Mouse (Mus musculus) left cerebral cortex, adult 18-20 months (tissue): ENCODE results near the gene Vav2. TPM values are rescaled to one million over a fixed set of nuclear protein-coding genes. Genes with fewer than 3 reads are reported as not detected.

ENCODE experiments used
- DNase-seq, 2 experiments: peaks; one replicate each; pipeline ENCODE4 v3.0.0; 2021 to 2022; ENCODE audit warnings: low spot score in 2 of 2, mixed read lengths in 1 of 2
- long read RNA-seq, 2 experiments: library from polyadenylated mRNA; stranded (forward); transcript quantifications; one replicate each; pipeline ENCODE4 v2.0.0; 2021
- total RNA-seq, 2 experiments: library from RNA; stranded (reverse); gene quantifications; 2 replicates each; pipeline ENCODE4 v1.2.3; 2021

Gene Vav2
- 1 to 10 TPM; 7.9 to 9.8 TPM for total RNA-seq
- long read RNA-seq, experiment 1, partial matches to known transcripts, result 1 of 2 reads
- long read RNA-seq, experiment 1, other reads (novel, unspliced or antisense), result 1 of 2 reads
- long read RNA-seq, experiment 2, partial matches to known transcripts, result 0 of 2 reads
- long read RNA-seq, experiment 2, other reads (novel, unspliced or antisense), result 2 of 2 reads

- DNase-seq, result peak; percentile 59 to 78
Observed at GRCm38 (mm10) chr2:27426855-27427457, at the start of gene Vav2. Gene Vav2 (minus strand): TSS chr2:27427033.

- peak; percentile 83 to 95 for DNase-seq
Observed at GRCm38 (mm10) chr2:27475495-27476302, 48.9 kb upstream of the Vav2 start.

GRCm38 (mm10) chr2:27474621-27475484 is 48.0 kb upstream of the Vav2 start:
- peak in 1 of 2 experiments; percentile 20 for DNase-seq

GRCm38 (mm10) chr2:27473911-27474310 is 47.1 kb upstream of the Vav2 start:
- DNase-seq, result no peak

- DNase-seq, result no peak
Observed at GRCm38 (mm10) chr2:27473061-27473765, 46.4 kb upstream of the Vav2 start.

- DNase-seq, result no peak
Observed at GRCm38 (mm10) chr2:27471170-27471584, 44.3 kb upstream of the Vav2 start.

- DNase-seq, result no peak
Observed at GRCm38 (mm10) chr2:27470535-27470934, 43.7 kb upstream of the Vav2 start.

- no peak for DNase-seq
Observed at GRCm38 (mm10) chr2:27469991-27470355, 43.1 kb upstream of the Vav2 start.

- no peak for DNase-seq
Observed at GRCm38 (mm10) chr2:27469292-27469990, 42.6 kb upstream of the Vav2 start.

- no peak for DNase-seq
Observed at GRCm38 (mm10) chr2:27462901-27463300, 36.1 kb upstream of the Vav2 start.

GRCm38 (mm10) chr2:27461881-27462660 is 35.2 kb upstream of the Vav2 start:
- DNase-seq, result no peak

- DNase-seq, result no peak
Observed at GRCm38 (mm10) chr2:27460651-27461050, 33.8 kb upstream of the Vav2 start.

GRCm38 (mm10) chr2:27460163-27460562 is 33.3 kb upstream of the Vav2 start:
- DNase-seq, result no peak

- no peak for DNase-seq
Observed at GRCm38 (mm10) chr2:27459735-27460134, 32.9 kb upstream of the Vav2 start.

- peak in 1 of 2 experiments; percentile 18 for DNase-seq
Observed at GRCm38 (mm10) chr2:27450226-27450625, 23.4 kb upstream of the Vav2 start.

- DNase-seq, result no peak
Observed at GRCm38 (mm10) chr2:27447782-27448181, 20.9 kb upstream of the Vav2 start.

GRCm38 (mm10) chr2:27446812-27447211 is 20.0 kb upstream of the Vav2 start:
- DNase-seq, result no peak

GRCm38 (mm10) chr2:27445910-27446309 is 19.1 kb upstream of the Vav2 start:
- no peak for DNase-seq

- no peak for DNase-seq
Observed at GRCm38 (mm10) chr2:27443450-27443708, 16.5 kb upstream of the Vav2 start.
